Mouse (Mus musculus): ENCODE measurements around the gene Tmem33. TPM values are rescaled to one million over a fixed set of nuclear protein-coding genes. Genes with fewer than 3 reads are reported as not detected.

Gene Tmem33
- polyA plus RNA-seq, 1 experiment from 2014 or later = 66.0 TPM

DNA sequence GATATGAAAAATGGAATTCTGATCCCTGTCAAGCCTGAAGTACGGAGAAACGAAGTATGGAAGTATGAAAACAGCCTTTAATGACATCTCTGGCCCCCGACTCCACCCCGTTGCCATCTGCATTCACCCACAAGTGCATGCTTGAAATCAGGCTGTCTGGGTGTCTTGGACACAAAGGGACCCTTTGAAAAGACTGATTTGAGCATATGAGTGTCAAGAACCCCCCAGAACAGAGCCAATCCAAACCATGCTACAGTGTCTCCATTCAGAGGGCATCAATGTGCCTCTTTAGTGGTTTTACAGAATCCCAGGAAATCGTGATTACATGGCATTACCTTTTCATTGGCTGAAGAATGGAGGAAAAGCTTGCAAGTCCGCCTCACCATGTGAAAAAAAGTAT, 18.7 kb upstream of the Tmem33 start:
- Histone ChIP-seq H3K9me3 (ENCODE audit: control insufficient read depth, low read length) (no peaks in the 10 kb centered on the region), H3K27me3 (ENCODE audit: control insufficient read depth, insufficient read depth, low read length) (no peaks in the 10 kb centered on the region), H3K4me3 (ENCODE audit: low read depth, low read length) (no peak overlapping the region), H3K36me3 (ENCODE audit: control insufficient read depth, insufficient read depth, low read length) (no peaks in the 10 kb centered on the region), H3K27ac (ENCODE audit: low read depth, low read length) (no peak overlapping the region), H3K4me1 (ENCODE audit: control insufficient read depth, insufficient read depth, low read length) (no peaks in the 10 kb centered on the region), H3K4me2 (ENCODE audit: low read depth, low read length) (no peak overlapping the region), H3K9ac (replicated peaks; ENCODE audit: low read depth, low read length) (no peak overlapping the region)
- 41% methylated on average over 6 of the region's 6 CpGs for WGBS
- ATAC-seq (ENCODE audit: low read depth) = no peak

DNA sequence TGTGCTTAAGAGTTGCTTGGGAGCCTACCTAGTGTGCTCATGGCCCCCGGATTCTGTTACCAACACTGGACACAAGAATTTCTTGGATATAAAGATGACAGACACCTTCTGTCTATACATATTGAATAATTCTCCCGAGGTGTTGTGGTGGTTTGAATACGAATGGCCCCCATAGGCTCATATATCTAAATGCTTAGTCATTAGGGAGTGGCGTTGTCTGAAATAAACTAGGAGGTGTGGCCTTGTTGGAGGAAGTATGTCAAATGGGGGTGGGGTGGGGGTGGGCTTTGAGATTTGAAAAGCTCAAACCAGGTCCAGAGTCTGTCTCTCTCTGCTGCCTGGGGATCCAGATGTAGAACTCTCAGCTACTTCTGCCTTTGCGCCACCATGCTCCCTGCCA, 17.1 kb upstream of the Tmem33 start:
- Histone ChIP-seq H3K9me3 (ENCODE audit: control insufficient read depth, low read length) (no peaks in the 10 kb centered on the region), H3K27me3 (ENCODE audit: control insufficient read depth, insufficient read depth, low read length) (no peaks in the 10 kb centered on the region), H3K36me3 (ENCODE audit: control insufficient read depth, insufficient read depth, low read length) (no peaks in the 10 kb centered on the region), H3K4me1 (ENCODE audit: control insufficient read depth, insufficient read depth, low read length) (no peaks in the 10 kb centered on the region), H3K4me2 (ENCODE audit: low read depth, low read length) (no peak overlapping the region), H3K9ac (replicated peaks; ENCODE audit: low read depth, low read length) (no peak overlapping the region), H3K27ac (ENCODE audit: low read depth, low read length) (no peak overlapping the region), H3K4me3 (ENCODE audit: low read depth, low read length) (no peak overlapping the region)
- ATAC-seq (ENCODE audit: low read depth) = no peak
- 80% methylated on average over 5 of the region's 5 CpGs for WGBS

DNA sequence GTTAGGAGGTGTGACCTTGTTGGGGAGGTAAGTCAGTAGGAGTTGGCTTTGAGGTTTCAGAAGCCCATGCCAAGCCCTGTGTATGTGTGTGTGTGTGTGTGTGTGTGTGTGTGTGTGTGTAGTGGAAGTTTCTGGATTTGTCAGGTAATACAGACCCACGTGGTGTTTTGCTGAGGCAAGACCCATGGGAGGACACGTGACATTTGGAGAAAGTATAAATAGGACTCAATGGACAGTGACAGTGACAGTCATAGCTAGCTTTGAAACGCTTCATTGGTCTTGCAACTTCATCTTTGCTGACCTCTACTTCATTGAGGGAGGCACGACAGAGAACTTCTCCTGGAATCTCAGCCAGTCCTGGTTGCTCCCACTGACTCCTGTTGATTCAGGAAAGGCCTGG, 8.1 kb upstream of the Tmem33 start:
- Histone ChIP-seq H3K36me3 (ENCODE audit: control insufficient read depth, insufficient read depth, low read length) (no peaks in the 10 kb centered on the region), H3K4me3 (ENCODE audit: low read depth, low read length) (no peak overlapping the region), H3K4me2 (ENCODE audit: low read depth, low read length) (no peak overlapping the region), H3K9me3 (ENCODE audit: control insufficient read depth, low read length) (no peaks in the 10 kb centered on the region), H3K27ac (ENCODE audit: low read depth, low read length) (no peak overlapping the region), H3K4me1 (ENCODE audit: control insufficient read depth, insufficient read depth, low read length) (no peaks in the 10 kb centered on the region), H3K27me3 (ENCODE audit: control insufficient read depth, insufficient read depth, low read length) (no peaks in the 10 kb centered on the region), H3K9ac (replicated peaks; ENCODE audit: low read depth, low read length) (no peak overlapping the region)
- 86% methylated on average over 4 of the region's 4 CpGs for WGBS
- no peak for ATAC-seq (ENCODE audit: low read depth)

DNA sequence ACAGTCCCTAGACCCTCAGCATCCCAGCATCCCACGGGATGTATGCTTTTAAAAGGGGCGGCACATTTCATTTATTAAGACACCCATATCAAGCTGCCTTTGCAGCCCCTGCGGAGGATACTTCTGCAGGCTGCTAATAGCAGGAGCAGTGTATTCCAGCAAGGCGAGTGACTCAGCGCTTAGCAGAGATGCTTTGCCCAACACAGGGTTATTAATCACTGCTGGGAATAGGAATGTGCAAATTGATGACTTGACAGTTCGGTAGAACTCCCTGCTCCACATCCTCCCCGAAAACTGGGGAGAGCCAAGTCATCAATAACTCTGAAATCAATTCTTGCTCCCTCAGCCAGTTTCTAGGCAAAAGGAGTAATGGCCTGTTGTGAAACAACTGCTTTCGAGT, 4.7 kb upstream of the Tmem33 start:
- no peak overlapping the region for H3K4me2 ChIP-seq (ENCODE audit: low read depth, low read length)
- no peaks in the 10 kb centered on the region for H3K36me3 ChIP-seq (ENCODE audit: control insufficient read depth, insufficient read depth, low read length)
- H3K9me3 ChIP-seq (ENCODE audit: control insufficient read depth, low read length) = no peaks in the 10 kb centered on the region
- no peak overlapping the region for H3K9ac ChIP-seq (replicated peaks; ENCODE audit: low read depth, low read length)
- H3K27me3 ChIP-seq (ENCODE audit: control insufficient read depth, insufficient read depth, low read length) = no peaks in the 10 kb centered on the region
- no peak overlapping the region for H3K27ac ChIP-seq (ENCODE audit: low read depth, low read length)
- whole genome bisulfite sequencing = 64% methylated on average over 8 of the region's 8 CpGs
- H3K4me3 ChIP-seq (ENCODE audit: low read depth, low read length) = no peak overlapping the region
- no peak for ATAC-seq (ENCODE audit: low read depth)
- H3K4me1 ChIP-seq (ENCODE audit: control insufficient read depth, insufficient read depth, low read length) = no peaks in the 10 kb centered on the region

DNA sequence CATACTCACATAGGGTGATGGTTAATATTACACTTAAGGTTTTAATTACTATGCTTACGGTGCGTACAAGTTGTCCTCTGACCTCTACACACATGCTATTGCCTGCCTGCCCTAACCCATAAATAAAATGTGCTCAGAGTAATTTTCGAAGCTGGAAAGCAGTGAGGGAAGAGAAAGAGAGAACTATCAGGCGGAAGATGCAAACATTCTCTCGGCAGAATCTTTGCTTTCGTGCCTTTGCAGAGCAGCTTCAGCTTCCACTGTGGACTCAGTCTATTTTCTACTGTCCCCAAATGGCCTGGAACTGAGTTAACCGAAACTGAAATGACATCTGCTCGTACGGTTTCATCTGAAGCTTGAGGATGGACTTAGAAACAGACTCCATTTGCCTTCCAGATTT, 1.9 kb upstream of the Tmem33 start:
- H3K4me3 ChIP-seq (ENCODE audit: low read depth, low read length) = no peak overlapping the region
- H3K27ac ChIP-seq (ENCODE audit: low read depth, low read length) = no peak overlapping the region
- peaks cover 3% of the 10 kb centered on the region; the same call in 1 of the 2 replicates for H3K36me3 ChIP-seq (ENCODE audit: control insufficient read depth, insufficient read depth, low read length)
- no peak overlapping the region for H3K4me2 ChIP-seq (ENCODE audit: low read depth, low read length)
- 88% methylated on average over 9 of the region's 9 CpGs for WGBS
- H3K9me3 ChIP-seq (ENCODE audit: control insufficient read depth, low read length) = no peaks in the 10 kb centered on the region
- no peak overlapping the region for H3K9ac ChIP-seq (replicated peaks; ENCODE audit: low read depth, low read length)
- no peaks in the 10 kb centered on the region for H3K27me3 ChIP-seq (ENCODE audit: control insufficient read depth, insufficient read depth, low read length)
- peaks cover 9% of the 10 kb centered on the region for H3K4me1 ChIP-seq (ENCODE audit: control insufficient read depth, insufficient read depth, low read length)
- ATAC-seq (ENCODE audit: low read depth) = no peak

DNA sequence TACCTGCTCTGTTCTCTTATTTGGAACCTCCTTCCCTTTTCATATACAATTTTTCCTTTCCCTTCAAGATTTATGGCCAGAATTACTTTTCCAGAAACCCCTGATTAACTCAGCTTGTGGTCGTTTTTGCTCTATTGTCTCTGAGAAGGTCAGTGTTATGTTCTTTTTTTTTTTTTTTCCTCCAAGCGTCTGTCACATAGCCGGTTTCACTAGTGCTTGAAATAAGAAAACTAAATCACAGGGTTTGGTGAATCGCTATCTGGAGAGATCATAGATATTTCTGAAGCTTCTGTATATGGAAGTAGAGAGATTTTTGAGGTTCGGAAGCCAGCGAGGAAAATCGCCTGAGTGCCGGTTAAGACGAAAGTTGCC, 220 bp upstream of the Tmem33 start:
- H3K4me2 ChIP-seq (ENCODE audit: low read depth, low read length) = peak overlapping the region; percentile 64
- H3K4me1 ChIP-seq (ENCODE audit: control insufficient read depth, insufficient read depth, low read length) = peaks cover 9% of the 10 kb centered on the region
- ATAC-seq (ENCODE audit: low read depth) = no peak
- H3K36me3 ChIP-seq (ENCODE audit: control insufficient read depth, insufficient read depth, low read length) = peaks cover 14% of the 10 kb centered on the region
- no peak overlapping the region for H3K27ac ChIP-seq (ENCODE audit: low read depth, low read length)
- no peaks in the 10 kb centered on the region for H3K27me3 ChIP-seq (ENCODE audit: control insufficient read depth, insufficient read depth, low read length)
- no peaks in the 10 kb centered on the region for H3K9me3 ChIP-seq (ENCODE audit: control insufficient read depth, low read length)
- peak overlapping the region; percentile 66 for H3K4me3 ChIP-seq (ENCODE audit: low read depth, low read length)
- under 1% methylated on average over 9 of the region's 9 CpGs for WGBS
- peak overlapping the region; percentile 70; the same call in 1 of the 2 replicates for H3K9ac ChIP-seq (replicated peaks; ENCODE audit: low read depth, low read length)

DNA sequence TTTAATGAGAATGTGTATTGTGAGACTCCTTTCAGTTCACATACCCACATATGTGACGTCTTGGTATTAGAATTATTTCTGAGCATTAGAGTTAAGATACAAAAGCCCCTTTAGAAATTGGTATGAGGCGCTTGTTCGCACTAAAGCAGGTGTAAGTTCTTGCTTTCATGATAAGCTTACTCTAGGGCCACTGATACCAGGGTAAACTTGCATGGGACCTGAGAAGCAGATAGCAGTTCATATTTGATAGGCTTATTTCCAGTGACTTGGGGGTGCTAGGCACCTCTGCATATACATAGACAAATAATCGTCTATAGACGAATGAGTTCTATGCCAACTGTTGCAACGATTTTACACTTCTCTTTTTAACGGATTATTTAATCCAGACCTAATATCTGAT, 2.6 kb downstream of the Tmem33 start:
- no peak for ATAC-seq (ENCODE audit: low read depth)
- Histone ChIP-seq H3K27ac (ENCODE audit: low read depth, low read length) (no peak overlapping the region), H3K27me3 (ENCODE audit: control insufficient read depth, insufficient read depth, low read length) (no peaks in the 10 kb centered on the region), H3K9me3 (ENCODE audit: control insufficient read depth, low read length) (no peaks in the 10 kb centered on the region), H3K9ac (replicated peaks; ENCODE audit: low read depth, low read length) (no peak overlapping the region), H3K4me2 (ENCODE audit: low read depth, low read length) (no peak overlapping the region), H3K4me3 (ENCODE audit: low read depth, low read length) (no peak overlapping the region), H3K4me1 (ENCODE audit: control insufficient read depth, insufficient read depth, low read length) (peaks cover 9% of the 10 kb centered on the region), H3K36me3 (ENCODE audit: control insufficient read depth, insufficient read depth, low read length) (peaks cover 29% of the 10 kb centered on the region)
- 94% methylated on average over 7 of the region's 7 CpGs for WGBS

DNA sequence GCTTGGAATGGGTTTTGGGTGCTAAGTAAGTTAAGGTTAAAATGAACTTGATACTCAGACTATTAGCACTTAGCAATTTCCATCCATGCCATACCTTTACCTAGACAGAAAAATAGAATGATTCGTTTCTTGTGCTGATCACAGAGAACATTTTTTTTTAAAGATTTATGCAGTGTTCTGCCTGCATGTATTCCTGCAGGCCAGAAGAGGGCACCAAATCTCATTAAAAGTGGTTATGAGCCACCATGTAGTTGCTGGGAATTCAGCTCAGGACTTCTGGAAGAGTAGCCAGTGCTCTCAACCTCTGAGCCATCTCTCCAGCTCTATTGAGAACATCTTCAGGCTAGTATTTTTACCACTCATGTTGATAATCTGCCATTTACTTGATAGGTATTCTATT, 5.7 kb downstream of the Tmem33 start:
- no peak overlapping the region for H3K9ac ChIP-seq (replicated peaks; ENCODE audit: low read depth, low read length)
- 86% methylated on average over 1 of the region's 1 CpGs for WGBS
- no peak for ATAC-seq (ENCODE audit: low read depth)
- H3K4me1 ChIP-seq (ENCODE audit: control insufficient read depth, insufficient read depth, low read length) = peaks cover 9% of the 10 kb centered on the region
- peaks cover 35% of the 10 kb centered on the region for H3K36me3 ChIP-seq (ENCODE audit: control insufficient read depth, insufficient read depth, low read length)
- no peak overlapping the region for H3K27ac ChIP-seq (ENCODE audit: low read depth, low read length)
- no peaks in the 10 kb centered on the region for H3K27me3 ChIP-seq (ENCODE audit: control insufficient read depth, insufficient read depth, low read length)
- H3K4me2 ChIP-seq (ENCODE audit: low read depth, low read length) = no peak overlapping the region
- no peaks in the 10 kb centered on the region for H3K9me3 ChIP-seq (ENCODE audit: control insufficient read depth, low read length)
- H3K4me3 ChIP-seq (ENCODE audit: low read depth, low read length) = no peak overlapping the region

DNA sequence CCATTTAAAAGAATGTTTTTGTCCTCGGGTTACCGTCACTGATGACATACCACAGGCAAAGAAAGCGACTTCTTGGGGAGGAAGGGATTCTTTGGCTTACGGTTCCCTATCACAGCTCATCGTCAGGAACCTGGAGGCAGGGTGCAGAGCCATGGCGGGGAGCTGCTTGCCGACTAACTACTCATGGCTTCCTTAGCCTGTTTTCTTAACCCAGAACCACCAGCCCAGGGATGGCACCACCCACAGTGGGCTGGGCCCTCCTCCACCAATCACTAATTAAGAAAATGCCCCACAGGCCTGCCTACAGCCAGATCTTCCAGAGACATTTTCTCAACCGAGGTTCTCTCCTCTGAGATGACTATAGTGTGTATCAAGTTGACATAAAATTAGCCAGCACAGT, 8.9 kb downstream of the Tmem33 start:
- no peak overlapping the region for H3K27ac ChIP-seq (ENCODE audit: low read depth, low read length)
- no peak for ATAC-seq (ENCODE audit: low read depth)

DNA sequence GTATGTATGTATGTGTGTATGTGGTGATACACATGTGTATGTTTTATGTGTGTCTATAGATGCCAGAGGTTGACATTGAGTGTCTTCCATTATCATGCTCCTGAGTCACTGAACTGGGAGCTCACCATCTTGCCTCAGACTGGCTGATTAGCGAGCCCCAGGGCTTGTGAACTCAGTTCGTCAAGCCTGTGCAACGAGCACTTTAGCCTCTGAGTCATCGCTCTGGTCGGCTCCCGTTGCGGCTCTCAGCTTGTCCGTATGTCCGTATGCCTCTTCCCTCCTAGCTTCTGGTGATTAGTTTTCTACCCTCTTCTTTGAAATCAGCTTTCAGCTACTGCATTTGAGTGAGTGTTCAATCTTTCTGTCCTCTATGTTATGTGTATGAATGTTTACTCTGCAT, 19.0 kb downstream of the Tmem33 start:
- WGBS = 97% methylated on average over 9 of the region's 9 CpGs
- Histone ChIP-seq H3K27ac (ENCODE audit: low read depth, low read length) (no peak overlapping the region), H3K36me3 (ENCODE audit: control insufficient read depth, insufficient read depth, low read length) (no peaks in the 10 kb centered on the region), H3K27me3 (ENCODE audit: control insufficient read depth, insufficient read depth, low read length) (no peaks in the 10 kb centered on the region), H3K9ac (replicated peaks; ENCODE audit: low read depth, low read length) (no peak overlapping the region), H3K4me3 (ENCODE audit: low read depth, low read length) (no peak overlapping the region), H3K4me1 (ENCODE audit: control insufficient read depth, insufficient read depth, low read length) (no peaks in the 10 kb centered on the region), H3K4me2 (ENCODE audit: low read depth, low read length) (no peak overlapping the region), H3K9me3 (ENCODE audit: control insufficient read depth, low read length) (no peaks in the 10 kb centered on the region)
- ATAC-seq (ENCODE audit: low read depth) = no peak

More for the DNA sequence above, 8.9 kb downstream of the Tmem33 start:
- Histone ChIP-seq H3K4me3 (ENCODE audit: low read depth, low read length) (no peak overlapping the region), H3K27me3 (ENCODE audit: control insufficient read depth, insufficient read depth, low read length) (no peaks in the 10 kb centered on the region), H3K36me3 (ENCODE audit: control insufficient read depth, insufficient read depth, low read length) (peaks cover 28% of the 10 kb centered on the region), H3K4me2 (ENCODE audit: low read depth, low read length) (no peak overlapping the region), H3K9me3 (ENCODE audit: control insufficient read depth, low read length) (no peaks in the 10 kb centered on the region), H3K4me1 (ENCODE audit: control insufficient read depth, insufficient read depth, low read length) (no peaks in the 10 kb centered on the region), H3K9ac (replicated peaks; ENCODE audit: low read depth, low read length) (no peak overlapping the region)
- WGBS = 94% methylated on average over 8 of the region's 8 CpGs

All from neural tube, embryonic 14.5 days (tissue).